Mouse (Mus musculus) thymus, postnatal 4 days (tissue): ENCODE measurements around the gene Gm1527.
A peak's percentile ranks its signal among the peaks of the same experiment; 100 is the strongest.
"Not testable (repeated sequence)": the region's sequence is repeated elsewhere in the genome, so short reads cannot be mapped to it uniquely, and the experiment has no call there.

Experiments used
- DNase-seq: peaks from one replicate; pipeline ENCODE4 v3.0.0; 2021

Gene Gm1527

GRCm38 (mm10) chr3:28892317-28892716 is at the start of gene Gm1527:
Gene Gm1527, plus strand, starts transcription at chr3:28892617.
- no peak for DNase-seq

DNA sequence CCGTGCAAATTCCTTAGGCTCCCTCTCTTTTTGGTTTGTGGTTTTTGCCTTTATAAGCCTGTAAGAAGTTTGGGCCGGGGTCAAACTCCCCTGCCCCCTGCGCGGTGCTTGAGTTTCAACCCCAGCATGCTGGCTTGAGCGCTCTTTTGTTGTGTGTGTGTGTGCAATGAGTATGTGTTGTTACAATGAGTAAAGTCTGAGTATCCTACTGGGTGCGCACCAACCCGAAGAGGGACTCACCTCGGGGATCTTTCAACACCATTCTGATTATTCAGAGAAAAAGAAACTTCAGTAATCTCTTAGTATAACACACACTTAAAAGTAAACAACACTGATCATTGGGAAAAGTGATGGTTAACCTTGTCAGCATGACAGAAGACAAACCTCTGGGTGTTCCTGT is 49.2 kb upstream of the Gm1527 start:
- DNase-seq: no peak

- no peak for DNase-seq
Measured at GRCm38 (mm10) chr3:28847115-28847514, 45.3 kb upstream of the Gm1527 start.

DNA sequence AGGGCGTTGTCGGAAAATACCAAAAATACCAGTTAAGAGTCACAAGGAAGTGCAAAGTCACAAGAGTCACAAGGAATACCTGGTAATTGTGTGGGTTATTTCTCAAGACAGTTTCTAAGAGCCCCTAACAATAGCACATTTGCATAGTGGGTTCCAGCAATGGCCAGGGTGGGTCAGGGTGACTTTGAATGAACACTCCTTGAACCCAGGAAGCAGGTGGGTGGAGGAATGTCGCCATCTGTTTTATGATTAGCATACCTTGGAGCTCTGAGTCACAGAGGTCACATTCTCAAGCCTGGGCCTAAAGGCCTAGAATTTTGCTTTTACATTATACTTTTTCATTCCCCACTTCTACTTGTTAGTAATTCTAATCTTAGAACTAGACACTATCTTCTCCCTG is 40.2 kb upstream of the Gm1527 start:
- not testable (repeated sequence) for DNase-seq

GRCm38 (mm10) chr3:28859630-28860392 is 32.6 kb upstream of the Gm1527 start:
- DNase-seq: not testable (repeated sequence)

GRCm38 (mm10) chr3:28896966-28897365 is 4.5 kb downstream of the Gm1527 start:
- DNase-seq: not testable (repeated sequence)

GRCm38 (mm10) chr3:28965931-28966330 is 73.5 kb downstream of the Gm1527 start:
- no peak for DNase-seq

- DNase-seq: peak; percentile 55
Measured at GRCm38 (mm10) chr3:28968851-28969250, 76.4 kb downstream of the Gm1527 start.
